Mouse (Mus musculus) liver, adult 2 months (tissue): ENCODE results near the gene Gpatch1.
A peak's percentile ranks its signal among the peaks of the same experiment; 100 is the strongest.

Experiments used
- CTCF ChIP-seq: fragments of 200-500 bp; IDR thresholded peaks from 2 replicates; pipeline ENCODE4 v1.5.1; 2011; ENCODE audit warnings: low read depth, low read length, control low read depth
- POLR2A ChIP-seq: fragments of 200-500 bp; IDR thresholded peaks from 2 replicates; pipeline ENCODE4 v1.6.1; 2011; ENCODE audit warnings: low read length, control low read depth; ENCODE audit not compliant: insufficient read depth; ENCODE audit errors: extremely low read depth

DNA sequence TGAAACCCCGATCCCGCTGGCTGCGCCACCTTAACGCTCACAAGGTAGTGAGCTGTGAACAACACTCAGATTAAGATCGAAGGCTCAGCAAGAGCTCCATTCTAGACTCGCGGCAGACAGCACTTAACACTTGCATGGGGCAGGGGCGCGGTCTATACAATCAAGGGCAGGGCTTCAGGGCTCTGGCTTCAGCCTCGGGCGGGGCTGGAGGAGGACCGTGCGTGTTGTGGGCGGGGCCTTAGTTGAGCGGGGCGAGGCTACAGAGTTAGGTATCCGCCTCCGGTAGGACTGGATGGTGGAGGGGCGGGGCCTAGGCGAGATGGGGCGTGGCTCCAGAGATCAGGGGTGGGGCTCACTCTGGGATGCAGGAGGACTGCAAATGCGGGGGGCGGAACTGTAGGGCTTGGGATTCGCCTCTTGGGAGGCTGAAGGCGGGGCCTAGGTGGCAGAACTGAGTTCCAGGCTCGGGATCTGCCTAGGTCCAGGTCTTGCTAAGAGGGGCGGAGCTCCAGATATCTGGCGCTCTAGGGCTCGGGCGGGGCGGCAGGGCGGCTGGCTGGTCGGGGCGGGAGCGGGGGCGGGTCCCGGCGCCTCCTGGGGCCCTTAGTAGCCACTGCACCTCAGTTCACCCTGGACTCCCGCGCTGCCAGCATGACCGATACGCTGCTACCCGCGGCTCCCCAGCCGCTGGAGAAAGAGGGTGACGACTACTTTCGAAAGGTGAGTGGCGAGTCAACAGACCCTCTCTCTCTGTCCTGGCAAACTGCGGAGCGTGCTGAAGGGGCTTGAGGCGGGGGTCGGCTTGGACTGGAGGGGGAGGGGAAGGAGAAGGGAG lies 15.7 kb upstream of the Gpatch1 start, which contains the start of gene Rhpn2:
- TF ChIP-seq CTCF (no peak), POLR2A (peak; percentile 96)
